Mouse (Mus musculus) megakaryocyte, embryonic 14.5 days (primary cell): ENCODE measurements around the gene Fam13c. TPM values are rescaled to one million over a fixed set of nuclear protein-coding genes. Genes with fewer than 3 reads are reported as not detected.

ENCODE experiments used
- H3K27me3 ChIP-seq: replicated peaks from 2 replicates; pipeline ENCODE3; 2012; ENCODE audit warnings: inconsistent platforms
- H3K36me3 ChIP-seq: replicated peaks from 2 replicates; pipeline ENCODE3; 2012; ENCODE audit warnings: low read length, inconsistent platforms, mixed read lengths
- H3K4me1 ChIP-seq: 2 replicates; pipeline ENCODE4 v1.6.1; 2012; ENCODE audit warnings: inconsistent platforms
- H3K4me3 ChIP-seq: replicated peaks from 2 replicates; pipeline ENCODE3; 2012; ENCODE audit warnings: moderate library complexity, mild to moderate bottlenecking, inconsistent platforms
- H3K9me3 ChIP-seq: 2 replicates; pipeline ENCODE4 v1.6.1; 2012; ENCODE audit warnings: inconsistent platforms
- FLI1 ChIP-seq: IDR thresholded peaks from 2 replicates; pipeline ENCODE4 v1.6.1; 2012; ENCODE audit warnings: low read length, inconsistent platforms, mixed read lengths
- GATA1 ChIP-seq: IDR thresholded peaks from 3 replicates; pipeline ENCODE4 v1.6.1; 2012; ENCODE audit warnings: mixed read lengths, low read length, inconsistent platforms, borderline replicate concordance
- polyA plus RNA-seq: library from polyadenylated mRNA; stranded (reverse); fragments of >175 nt; gene quantifications from 2 replicates; pipeline ENCODE4 v1.2.3, GENCODE M21; 2012; ENCODE audit warnings: low replicate concordance; ENCODE audit not compliant: insufficient read depth

The Fam13c gene
- polyA plus RNA-seq, 1 experiment = not detected

DNA sequence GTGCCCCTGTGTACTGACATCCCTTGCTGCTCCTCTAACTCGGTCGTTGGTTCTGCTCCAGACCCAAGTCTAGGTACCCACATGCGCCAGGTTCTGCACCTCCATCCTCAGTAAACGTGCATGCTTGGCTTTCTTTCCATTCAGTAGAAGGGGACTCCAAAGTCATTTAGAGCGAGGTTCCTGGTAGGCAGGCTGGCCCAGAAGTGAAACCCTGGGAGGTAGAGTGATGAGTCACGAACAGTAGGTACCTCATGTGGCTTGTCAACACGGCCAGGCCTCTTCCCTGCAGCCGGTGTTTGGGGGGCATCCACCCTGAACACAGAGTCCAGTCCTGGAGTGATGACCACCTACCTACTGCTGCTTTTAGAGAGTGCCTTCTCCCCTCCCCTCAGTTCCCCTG is 76.4 kb downstream of the Fam13c start:
- no peaks in the 10 kb centered on the region for H3K4me1 ChIP-seq
- no peak for TF ChIP-seq GATA1
- TF ChIP-seq FLI1 = no peak
- H3K27me3 ChIP-seq = peaks cover 13% of the 10 kb centered on the region
- H3K36me3 ChIP-seq = no peaks in the 10 kb centered on the region
- peak overlapping the region; percentile 11 for H3K4me3 ChIP-seq
- peaks cover 42% of the 10 kb centered on the region for H3K9me3 ChIP-seq

DNA sequence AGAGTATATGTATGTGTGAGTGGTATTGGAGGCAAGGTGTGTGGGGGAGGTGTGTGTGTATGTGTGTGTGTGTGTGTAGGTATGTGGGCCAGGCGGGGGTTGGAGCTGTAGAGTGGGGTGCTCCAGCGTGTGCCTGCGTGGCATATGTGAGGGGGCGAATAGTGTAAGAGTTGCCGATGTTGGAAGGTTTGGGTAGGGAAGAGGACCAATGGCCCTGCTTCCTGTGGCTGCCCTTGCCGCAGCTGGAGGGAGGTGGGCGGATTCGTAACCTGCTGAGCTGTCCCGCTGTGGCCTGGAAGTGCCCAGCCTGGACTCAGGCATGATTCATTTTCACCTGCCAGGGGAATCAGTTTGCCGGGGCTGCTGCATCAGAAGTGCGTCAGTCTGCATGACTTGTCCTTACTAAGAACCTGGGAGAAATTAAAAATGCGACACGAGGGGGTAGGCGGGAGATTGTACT is 79.4 kb downstream of the Fam13c start:
- Histone ChIP-seq H3K36me3 (no peaks in the 10 kb centered on the region), H3K27me3 (peaks cover 13% of the 10 kb centered on the region), H3K4me1 (no peaks in the 10 kb centered on the region), H3K4me3 (no peak overlapping the region), H3K9me3 (peaks cover 45% of the 10 kb centered on the region)
- TF ChIP-seq FLI1 = no peak
- no peak for TF ChIP-seq GATA1

DNA sequence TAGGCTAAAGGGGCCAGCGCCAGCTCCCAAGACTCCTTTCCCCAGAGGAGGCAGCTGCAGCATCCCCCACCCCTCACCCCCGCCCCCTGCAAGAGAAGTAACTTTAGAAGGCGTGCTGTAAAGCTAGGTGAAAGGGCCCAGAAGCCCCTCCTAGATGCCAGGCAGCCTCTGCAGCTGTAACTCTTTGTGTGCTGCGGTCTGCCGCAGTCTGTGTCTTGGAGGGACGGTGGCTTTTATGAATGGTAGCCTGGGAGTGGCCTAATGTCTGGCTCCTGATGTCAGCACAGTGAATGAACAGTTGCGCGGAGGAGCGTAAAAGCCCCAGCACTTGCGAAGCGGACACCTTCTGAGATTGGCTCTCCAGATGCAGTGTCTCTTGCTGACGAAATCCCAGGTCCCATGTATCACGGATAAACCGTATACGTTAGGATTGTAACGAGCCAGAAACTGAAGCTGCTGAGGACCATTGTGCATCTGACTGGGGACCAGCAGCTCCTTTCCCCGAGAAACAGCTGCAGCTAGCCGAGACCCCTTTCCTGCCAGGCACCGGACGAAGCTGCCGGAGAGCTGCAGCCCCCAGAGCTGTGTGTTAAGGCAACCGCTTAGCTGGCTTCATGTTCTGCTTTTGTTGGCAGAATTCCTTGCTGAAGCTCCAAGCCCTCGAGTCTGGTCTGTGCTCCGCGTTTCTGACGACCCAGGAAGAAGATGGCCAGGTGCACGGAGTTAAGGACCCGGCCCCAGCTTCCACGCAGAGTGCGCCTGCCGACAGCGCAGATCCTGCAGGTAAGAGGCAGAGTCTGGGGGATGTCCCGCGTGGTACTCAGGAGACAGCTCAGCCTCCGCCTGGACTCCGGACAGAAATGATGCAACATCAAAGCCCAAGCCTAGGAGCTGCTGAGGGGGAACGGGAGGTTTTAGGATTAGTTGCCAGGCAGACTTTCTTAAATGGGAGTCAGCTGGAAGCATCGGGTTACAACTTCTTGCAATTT is 80.2 kb downstream of the Fam13c start:
- H3K4me3 ChIP-seq = no peak overlapping the region
- no peak for TF ChIP-seq FLI1
- no peak for TF ChIP-seq GATA1
- H3K4me1 ChIP-seq = no peaks in the 10 kb centered on the region
- H3K36me3 ChIP-seq = no peaks in the 10 kb centered on the region
- H3K27me3 ChIP-seq = peaks cover 13% of the 10 kb centered on the region
- H3K9me3 ChIP-seq = peaks cover 41% of the 10 kb centered on the region

DNA sequence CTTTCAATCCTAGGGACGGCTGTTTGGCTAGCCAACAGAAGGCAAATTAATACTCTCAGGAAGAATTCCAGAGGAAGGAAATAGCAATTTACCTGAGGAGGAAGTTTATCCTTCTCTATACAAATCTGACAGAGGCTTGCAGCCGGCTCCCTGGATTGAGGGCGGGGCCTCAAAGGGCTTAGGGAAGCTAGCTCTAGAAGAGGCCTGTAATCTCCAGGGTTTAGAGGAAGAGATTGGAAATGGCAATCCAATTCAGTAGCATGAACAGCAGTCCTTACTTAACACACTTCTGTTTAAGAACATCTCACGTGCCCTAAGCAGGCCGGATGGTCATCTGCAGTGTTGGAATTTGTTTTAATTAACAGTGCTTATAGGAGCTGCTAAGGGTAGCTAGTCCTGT is 81.1 kb downstream of the Fam13c start:
- H3K4me3 ChIP-seq = no peak overlapping the region
- H3K4me1 ChIP-seq = no peaks in the 10 kb centered on the region
- TF ChIP-seq GATA1 = no peak
- H3K9me3 ChIP-seq = peaks cover 39% of the 10 kb centered on the region
- H3K27me3 ChIP-seq = peaks cover 13% of the 10 kb centered on the region
- H3K36me3 ChIP-seq = no peaks in the 10 kb centered on the region

DNA sequence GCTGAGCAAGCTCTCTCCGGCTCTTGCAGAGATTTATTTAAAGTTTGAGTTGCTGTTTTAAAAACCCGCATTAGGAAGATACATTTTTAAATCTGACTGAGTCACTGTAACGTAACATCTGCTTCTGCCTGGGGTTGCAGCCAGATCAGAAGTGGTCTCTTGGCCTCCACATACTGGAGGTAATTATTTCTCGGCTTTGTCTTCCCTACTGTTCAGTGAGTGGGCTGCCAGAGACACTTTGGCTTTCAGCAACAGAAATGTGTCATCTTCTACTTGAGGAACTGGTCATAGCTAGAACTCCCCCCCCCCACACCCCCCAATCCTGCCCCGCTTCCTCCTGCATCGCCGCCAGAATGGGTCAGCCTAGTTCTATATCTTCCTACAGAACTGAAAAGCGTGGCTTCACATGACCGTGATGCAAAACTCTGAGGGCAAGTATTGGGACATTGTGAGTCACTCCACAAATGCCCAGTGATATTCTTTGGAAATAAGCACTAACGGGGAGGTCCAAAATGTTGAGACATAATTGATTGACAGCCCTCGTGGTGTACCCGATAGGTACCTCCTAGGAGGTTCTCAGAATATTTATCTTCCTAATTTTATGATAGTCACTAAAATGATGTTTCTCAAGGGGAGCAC is 90.0 kb downstream of the Fam13c start:
- H3K4me3 ChIP-seq = no peak overlapping the region
- H3K36me3 ChIP-seq = no peaks in the 10 kb centered on the region
- no peaks in the 10 kb centered on the region for H3K4me1 ChIP-seq
- peaks cover 56% of the 10 kb centered on the region for H3K9me3 ChIP-seq
- H3K27me3 ChIP-seq = no peaks in the 10 kb centered on the region
- TF ChIP-seq GATA1 = no peak

DNA sequence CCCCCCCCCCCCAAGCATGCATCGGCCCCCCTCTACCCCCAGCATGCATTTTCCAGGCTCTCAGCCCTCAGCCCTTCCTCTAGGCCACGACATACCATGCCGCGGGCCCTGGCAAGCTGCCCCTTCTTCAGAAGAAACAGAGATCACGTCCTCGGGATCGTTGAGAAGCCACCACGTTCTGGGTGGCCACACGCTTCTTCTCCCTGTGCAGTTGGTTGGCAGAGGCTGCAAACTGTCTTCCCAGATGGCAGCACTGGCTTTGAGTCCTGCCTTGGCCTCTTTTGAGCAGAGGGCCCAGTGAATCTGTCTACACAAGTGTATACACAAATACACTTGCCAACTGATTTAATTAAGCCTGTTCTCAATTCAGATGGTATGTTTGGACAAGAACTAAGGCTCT is 92.0 kb downstream of the Fam13c start:
- Histone ChIP-seq H3K4me1 (no peaks in the 10 kb centered on the region), H3K9me3 (peaks cover 68% of the 10 kb centered on the region), H3K27me3 (no peaks in the 10 kb centered on the region), H3K36me3 (no peaks in the 10 kb centered on the region), H3K4me3 (no peak overlapping the region)
- no peak for TF ChIP-seq GATA1
- no peak for TF ChIP-seq FLI1

DNA sequence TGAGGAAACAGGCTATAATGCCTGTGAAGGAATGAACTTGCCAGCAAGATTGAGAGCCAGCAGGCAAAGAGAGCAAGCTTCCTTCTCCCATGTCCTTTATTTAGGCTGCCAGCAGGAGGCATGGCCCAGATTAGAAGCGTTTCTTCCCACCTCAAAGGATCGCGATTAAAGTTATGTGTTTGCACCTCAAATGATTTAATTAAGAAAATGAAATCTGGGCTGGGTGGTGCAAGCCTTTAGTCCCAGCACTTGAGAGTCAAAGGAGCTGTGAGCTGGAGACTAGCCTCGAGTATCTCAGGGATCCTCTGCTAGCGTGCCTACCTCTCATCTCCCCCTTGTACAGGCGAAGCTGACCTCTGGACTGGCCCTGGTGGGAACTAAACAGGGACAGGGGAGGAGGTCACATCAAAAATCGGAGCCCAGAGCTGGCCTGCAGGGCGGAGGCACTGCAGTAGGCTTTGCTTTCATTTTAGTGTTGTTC is 93.1 kb downstream of the Fam13c start:
- no peak overlapping the region for H3K4me3 ChIP-seq
- no peaks in the 10 kb centered on the region for H3K36me3 ChIP-seq
- no peaks in the 10 kb centered on the region for H3K27me3 ChIP-seq
- H3K9me3 ChIP-seq = peaks cover 72% of the 10 kb centered on the region
- TF ChIP-seq FLI1 (no peak), GATA1 (no peak)
- H3K4me1 ChIP-seq = no peaks in the 10 kb centered on the region

DNA sequence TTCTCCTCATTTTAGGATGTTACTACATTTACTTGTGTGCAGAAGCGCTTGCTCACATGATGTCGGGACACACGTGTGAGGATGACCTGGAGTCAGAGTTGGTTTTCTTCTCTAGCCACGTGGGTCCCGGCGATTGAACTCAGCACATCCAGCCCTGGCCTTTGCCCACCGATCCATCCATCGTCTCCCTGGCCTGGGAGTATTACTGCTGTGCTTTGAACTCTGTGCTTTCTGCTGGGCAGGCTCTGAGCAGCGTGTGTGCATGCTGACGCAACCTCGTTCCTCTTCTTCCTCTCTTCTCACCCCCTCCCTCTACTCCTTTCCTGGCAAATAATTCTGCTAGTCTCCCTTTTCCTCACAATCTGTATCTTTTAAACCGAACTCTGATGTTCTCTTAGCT is 93.7 kb downstream of the Fam13c start:
- Histone ChIP-seq H3K4me1 (no peaks in the 10 kb centered on the region), H3K4me3 (peak overlapping the region; percentile 26), H3K9me3 (peaks cover 75% of the 10 kb centered on the region), H3K36me3 (no peaks in the 10 kb centered on the region), H3K27me3 (no peaks in the 10 kb centered on the region)
- no peak for TF ChIP-seq FLI1
- no peak for TF ChIP-seq GATA1

DNA sequence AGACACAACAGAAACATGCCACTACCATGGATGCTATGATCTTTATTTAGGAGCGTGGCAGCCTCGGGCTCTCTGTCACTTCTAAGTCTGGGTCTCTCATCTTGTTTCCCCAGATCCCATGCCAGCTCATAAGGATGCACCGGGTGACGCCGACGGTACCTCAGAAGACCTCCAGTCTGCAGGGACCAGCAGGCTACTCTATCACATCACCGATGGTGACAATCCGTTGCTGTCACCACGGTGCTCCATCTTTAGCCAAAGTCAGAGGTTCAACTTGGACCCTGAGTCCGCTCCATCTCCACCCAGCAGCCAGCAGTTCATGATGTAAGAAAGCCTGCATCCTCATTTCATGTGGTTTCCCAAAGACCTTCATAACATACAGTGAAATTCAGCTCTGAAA is 94.3 kb downstream of the Fam13c start:
- TF ChIP-seq GATA1 = no peak
- TF ChIP-seq FLI1 = no peak
- Histone ChIP-seq H3K36me3 (no peaks in the 10 kb centered on the region), H3K27me3 (no peaks in the 10 kb centered on the region), H3K4me3 (no peak overlapping the region), H3K4me1 (no peaks in the 10 kb centered on the region), H3K9me3 (peaks cover 73% of the 10 kb centered on the region)

GRCm38 (mm10) chr10:70535401-70535800 is 95.1 kb downstream of the Fam13c start:
- Histone ChIP-seq H3K36me3 (no peaks in the 10 kb centered on the region), H3K27me3 (no peaks in the 10 kb centered on the region), H3K4me1 (no peaks in the 10 kb centered on the region), H3K4me3 (no peak overlapping the region), H3K9me3 (peaks cover 69% of the 10 kb centered on the region)
- TF ChIP-seq FLI1 = no peak
- no peak for TF ChIP-seq GATA1
